Mouse (Mus musculus) 3T3-L1 (cell line): ENCODE measurements around the gene Slc39a1.
"Not testable (repeated sequence)": the region's sequence is repeated elsewhere in the genome, so short reads cannot be mapped to it uniquely, and the experiment has no call there.

Source experiments
- DNase-seq: peaks from one replicate; pipeline ENCODE4 v3.0.0-alpha.2; 2015; ENCODE audit warnings: low read depth, low spot score

Gene Slc39a1

GRCm38 (mm10) chr3:90241669-90242358 is 6.2 kb upstream of the Slc39a1 start:
- DNase-seq, result no peak

DNA sequence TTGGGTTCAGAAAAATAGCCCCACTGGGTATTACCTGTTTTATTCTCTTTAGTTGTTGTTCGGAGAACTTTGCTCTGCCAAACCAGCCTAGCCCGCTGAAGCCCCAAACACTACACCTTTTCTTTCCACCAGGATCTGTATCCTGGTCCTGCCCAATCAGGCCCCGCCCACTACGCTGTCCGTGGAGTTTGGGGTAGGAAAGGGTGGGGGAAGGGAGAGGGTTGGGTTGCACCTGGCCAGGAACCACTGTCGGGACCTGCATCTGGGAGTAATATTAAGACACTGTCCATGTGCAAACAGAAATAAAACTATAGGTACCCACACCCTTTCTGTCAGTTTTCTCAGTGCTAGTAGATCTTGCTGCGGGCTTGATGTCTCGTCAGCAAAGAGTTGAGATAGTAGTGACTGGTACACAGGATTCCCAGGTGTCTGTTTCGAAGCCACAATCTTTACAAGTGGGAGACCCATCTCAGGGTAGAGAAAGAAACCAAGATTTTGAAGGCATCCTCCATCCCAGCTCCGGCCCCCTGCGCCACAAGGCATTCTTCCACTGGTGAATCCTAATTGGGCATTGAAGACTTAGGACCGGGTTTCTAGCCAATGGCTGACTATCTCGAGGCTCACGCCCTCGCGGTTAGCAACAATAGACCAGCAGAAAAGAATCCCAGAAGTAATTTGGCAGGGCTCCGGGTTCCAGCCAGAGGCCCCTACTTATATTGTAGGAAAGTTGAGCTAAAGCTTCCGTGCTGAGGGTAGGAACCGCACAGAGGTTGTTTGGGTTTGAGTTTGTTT is 4.8 kb upstream of the Slc39a1 start, which contains the start of gene Creb3l4:
Creb3l4 (minus strand) TSS at position 529 of the 792 bp plus-strand sequence.
- DNase-seq, result no peak

GRCm38 (mm10) chr3:90245406-90245805 is 2.6 kb upstream of the Slc39a1 start:
- DNase-seq, result no peak

DNA sequence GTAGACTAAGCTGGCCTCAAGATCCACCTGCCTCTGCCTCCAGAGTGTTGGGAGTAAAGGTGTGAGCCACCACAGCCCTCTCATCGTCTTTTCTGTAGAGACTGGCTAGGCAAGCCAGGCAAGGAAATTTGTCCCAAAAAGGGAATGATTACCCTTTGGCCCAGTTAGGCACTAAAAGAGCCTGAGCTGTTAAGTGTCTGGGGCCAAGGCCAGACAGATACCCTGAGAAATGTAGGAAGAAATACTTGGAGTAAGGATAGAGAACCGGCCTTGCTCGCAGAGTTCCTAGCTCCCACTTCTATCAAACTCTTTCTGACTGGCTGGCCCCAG is 377 bp upstream of the Slc39a1 start:
- DNase-seq, result no peak

- DNase-seq, result peak; percentile 81
Observed at GRCm38 (mm10) chr3:90248746-90249100, 751 bp downstream of the Slc39a1 start.

DNA sequence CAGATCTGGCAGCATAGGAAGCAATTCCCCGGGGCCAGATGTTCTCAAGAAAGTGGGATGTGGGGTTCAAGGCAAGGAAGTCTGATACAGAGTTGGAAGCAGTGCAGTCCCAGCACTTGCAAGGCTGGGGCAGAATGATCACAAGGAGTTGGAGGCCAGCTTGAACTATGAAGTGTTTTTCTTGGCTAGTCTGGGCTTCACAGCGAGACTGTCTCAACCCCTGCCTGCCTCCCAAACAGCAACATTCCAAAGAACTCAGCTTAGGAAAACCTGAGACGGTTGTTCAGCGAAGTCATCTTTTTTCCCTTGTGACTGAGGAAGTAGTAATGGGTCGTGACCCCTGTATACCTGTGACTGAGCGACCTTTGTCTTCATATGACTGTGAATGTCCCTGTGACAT is 2.8 kb downstream of the Slc39a1 start:
- DNase-seq, result peak; percentile 27

DNA sequence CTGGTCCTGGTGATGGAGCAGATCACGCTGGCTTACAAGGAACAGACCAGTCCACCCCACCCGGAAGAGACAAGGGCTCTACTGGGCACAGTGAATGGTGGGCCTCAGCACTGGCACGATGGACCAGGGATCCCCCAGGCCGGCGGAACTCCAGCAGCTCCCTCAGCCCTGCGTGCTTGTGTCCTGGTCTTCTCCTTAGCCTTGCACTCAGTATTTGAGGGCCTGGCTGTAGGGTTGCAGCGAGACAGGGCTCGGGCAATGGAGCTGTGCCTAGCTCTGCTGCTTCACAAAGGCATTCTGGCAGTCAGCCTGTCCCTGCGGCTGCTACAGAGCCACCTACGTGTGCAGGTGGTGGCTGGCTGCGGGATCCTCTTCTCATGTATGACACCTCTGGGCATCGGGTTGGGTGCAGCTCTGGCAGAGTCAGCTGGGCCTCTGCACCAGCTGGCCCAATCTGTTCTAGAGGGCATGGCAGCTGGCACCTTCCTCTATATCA is 3.8 kb downstream of the Slc39a1 start:
- not testable (repeated sequence) for DNase-seq

- not testable (repeated sequence) for DNase-seq
Observed at GRCm38 (mm10) chr3:90252659-90253058, 4.7 kb downstream of the Slc39a1 start.

DNA sequence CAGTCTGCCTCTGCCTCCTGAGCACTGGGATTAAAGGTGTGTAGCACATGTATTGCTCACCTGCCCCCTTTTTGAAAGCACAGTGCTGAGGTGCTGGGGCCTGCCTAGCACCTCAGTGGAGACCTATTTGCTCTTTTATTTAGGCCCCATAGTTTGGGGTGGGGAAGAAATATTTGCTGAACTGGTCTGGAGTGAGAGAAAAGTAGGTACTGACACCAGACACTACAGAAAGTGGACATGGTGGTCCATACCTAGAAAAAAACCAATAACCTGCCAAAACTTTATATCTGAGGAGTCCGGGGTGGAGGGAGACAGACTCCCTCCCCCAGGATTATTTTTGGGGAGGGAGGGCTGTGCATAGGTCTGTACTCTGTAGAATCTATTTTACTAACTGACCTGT is 5.2 kb downstream of the Slc39a1 start:
- DNase-seq, result not testable (repeated sequence)

- peak; percentile 98 for DNase-seq
Observed at GRCm38 (mm10) chr3:90253653-90254418, 5.9 kb downstream of the Slc39a1 start, which contains the start of gene Crtc2. TSS of gene Crtc2 (plus strand) at chr3:90254163.

- DNase-seq, result peak; percentile 49
Observed at GRCm38 (mm10) chr3:90254419-90255193, 6.6 kb downstream of the Slc39a1 start.

DNA sequence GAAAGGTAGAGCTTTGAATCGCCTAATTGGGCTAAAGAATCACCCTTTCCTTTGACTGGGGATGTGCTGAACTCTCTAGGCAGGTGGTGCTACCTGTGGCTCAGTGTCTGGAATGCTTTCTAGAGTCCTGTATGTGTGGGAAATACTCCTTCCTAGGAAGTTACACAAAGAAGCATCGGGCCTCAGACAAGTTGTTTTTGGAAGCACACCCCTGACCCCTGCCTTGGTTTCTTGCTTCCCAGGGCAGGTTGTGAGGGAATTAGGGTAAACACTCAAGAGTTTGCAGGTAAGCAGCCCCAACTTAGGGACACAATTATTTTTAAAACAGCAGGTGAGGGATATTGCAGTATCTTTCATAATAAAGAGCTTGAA is 7.2 kb downstream of the Slc39a1 start:
- DNase-seq, result no peak

DNA sequence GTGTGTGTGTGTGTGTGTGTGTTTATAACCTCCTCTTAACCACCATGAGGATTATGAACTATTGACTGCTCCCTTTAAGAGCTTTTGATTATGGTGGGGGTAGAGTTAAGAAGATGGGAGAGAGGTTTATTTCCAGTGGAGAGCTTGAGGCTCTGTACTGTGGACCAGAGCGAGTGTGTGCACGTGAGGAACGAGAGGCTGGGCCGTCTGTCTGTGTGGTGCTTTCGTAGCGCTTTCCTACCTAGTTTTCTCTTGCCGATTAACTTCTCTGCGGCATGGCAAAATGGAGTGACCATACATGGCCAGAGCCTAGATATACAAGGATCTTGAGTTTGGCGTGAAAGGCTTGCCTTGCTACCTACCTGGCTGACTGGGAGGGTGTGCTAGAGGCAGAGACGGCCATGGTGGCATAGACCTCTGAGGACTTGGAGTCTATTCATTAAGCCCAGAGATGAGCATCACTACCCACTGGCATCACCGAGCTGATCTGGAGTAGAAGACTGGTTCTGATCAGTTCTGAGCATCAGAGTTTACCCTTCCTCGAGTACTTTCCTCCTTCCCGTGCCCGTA is 7.9 kb downstream of the Slc39a1 start:
- DNase-seq, result no peak

DNA sequence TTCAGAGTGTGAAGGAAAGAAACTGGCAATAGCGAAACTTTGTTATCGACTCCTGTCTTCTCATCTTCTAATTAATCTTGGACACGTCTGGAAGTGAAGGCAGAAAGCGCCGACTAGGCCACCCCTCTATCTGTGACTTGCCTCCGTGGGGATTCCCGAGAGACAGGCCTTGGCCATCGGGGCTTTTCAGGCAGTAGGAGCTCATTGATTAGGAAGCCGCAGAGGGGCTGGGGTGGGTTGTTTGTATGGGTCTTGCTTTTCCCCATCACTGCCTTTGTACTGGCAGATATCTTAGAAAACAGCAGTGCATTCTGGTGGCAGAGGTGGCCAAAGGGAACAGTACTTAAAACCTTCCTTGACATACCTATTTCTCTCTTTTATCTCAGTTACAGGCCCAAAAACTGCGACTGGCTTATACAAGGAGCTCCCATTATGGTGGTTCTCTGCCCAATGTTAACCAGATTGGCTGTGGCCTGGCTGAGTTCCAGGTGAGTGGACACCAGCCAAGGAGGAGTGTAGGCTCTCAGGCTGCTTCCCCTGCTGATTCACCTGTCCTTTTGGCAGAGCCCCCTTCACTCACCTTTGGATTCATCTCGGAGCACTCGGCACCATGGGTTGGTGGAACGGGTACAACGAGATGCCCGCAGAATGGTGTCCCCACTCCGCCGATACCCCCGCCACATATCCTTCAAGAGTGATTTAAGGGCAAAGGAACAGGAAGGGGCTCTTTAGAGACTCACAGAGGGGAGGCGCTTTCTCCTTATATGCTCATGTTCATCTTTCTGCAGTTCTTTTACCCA is 9.0 kb downstream of the Slc39a1 start:
- no peak for DNase-seq

- DNase-seq, result no peak
Observed at GRCm38 (mm10) chr3:90258521-90258920, 10.5 kb downstream of the Slc39a1 start.

- DNase-seq, result no peak
Observed at GRCm38 (mm10) chr3:90263121-90263771, 15.3 kb downstream of the Slc39a1 start.

DNA sequence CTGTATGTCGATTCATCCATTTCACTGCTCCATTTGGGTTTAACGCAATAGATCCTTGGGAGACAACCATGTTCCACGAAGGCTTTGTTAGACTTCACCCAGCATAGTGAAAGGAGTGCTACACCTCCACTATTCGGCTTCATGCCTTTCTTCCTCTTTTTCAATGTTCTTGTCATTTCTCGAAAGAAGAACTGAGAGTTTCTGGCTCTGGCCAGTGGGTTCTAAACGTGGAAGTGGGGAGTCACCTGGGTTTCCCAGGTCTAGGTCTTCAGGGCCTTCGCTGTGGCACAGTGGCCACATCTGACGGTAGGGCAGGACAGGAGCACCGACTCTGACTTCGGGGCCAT is 16.7 kb downstream of the Slc39a1 start:
- DNase-seq, result no peak

DNA sequence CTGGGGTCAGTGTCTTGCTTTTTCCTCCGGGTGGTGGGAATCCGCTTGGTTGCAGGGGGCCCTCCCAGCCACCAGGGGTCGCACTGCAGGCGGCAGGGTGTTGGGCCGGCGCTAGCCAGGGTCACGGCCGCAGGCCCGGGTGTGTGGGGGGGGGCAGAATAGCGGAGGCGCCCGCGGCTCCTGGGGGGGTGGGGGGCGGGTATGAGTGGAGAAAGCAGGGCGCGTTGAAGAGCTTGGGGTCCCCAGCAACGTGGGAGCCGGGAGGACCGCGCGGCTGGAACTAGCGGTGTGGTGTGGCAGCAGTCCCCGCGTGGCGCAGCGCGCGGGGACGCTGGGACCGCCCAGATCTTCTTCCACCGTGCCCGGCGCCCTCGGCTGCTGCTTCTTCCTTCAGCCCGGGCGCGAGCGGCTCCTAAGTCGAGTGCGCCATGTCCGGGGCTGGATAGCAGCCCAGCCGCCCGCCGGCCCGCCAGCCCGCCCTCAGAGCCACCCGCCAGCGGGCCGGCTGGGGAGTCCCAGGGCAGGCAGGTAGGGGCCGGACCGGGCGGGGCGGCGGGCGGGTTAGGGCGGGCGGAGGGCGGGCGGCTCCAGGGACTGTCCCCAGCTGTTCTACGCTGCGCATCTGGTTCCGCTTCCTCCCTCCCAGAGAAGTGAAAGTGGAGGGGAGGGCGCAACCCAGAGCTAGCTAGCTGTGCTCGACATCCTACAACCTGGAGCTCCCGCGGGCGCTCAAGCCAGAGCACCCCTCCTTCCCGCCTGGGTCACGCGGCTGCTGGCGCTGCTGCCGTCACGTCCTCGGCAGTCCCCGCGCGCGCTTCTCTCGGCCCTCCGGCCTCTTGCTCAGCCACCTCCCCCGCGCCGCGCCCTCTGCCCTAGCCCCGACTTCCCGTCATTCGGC is 17.3 kb downstream of the Slc39a1 start, which contains the start of gene Dennd4b:
Dennd4b (plus strand) TSS at position 152 of the 898 bp plus-strand sequence.
- peak; percentile 91 for DNase-seq
